Mouse (Mus musculus) stomach, embryonic 14.5 days (tissue): ENCODE results near the gene Lbx2. TPM values are rescaled to one million over a fixed set of nuclear protein-coding genes. Genes with fewer than 3 reads are reported as not detected.

Experiments
- ATAC-seq: fragments of 200-750 bp; cut with Nextera tagmentation; 2 replicates; pipeline ENCODE4 v1.8.0; 2017; ENCODE audit warnings: low read depth, moderate TSS enrichment; ENCODE audit not compliant: insufficient number of reproducible peaks, insufficient read depth, low FRiP score
- H3K27ac ChIP-seq: fragments of 300-500 bp; sonication (generic); 2 replicates; pipeline ENCODE4 v1.5.1; 2014; ENCODE audit warnings: mild to moderate bottlenecking, low read length, moderate library complexity, mixed read lengths
- H3K27me3 ChIP-seq: fragments of 300-500 bp; sonication (generic); 2 replicates; pipeline ENCODE4 v1.6.1; 2014; ENCODE audit warnings: low read length, control low read depth, mixed read lengths; ENCODE audit not compliant: control insufficient read depth, insufficient read depth
- H3K36me3 ChIP-seq: fragments of 300-500 bp; sonication (generic); 2 replicates; pipeline ENCODE4 v1.6.1; 2014; ENCODE audit warnings: mild to moderate bottlenecking, control low read depth, low read length, moderate library complexity, mixed read lengths; ENCODE audit not compliant: control insufficient read depth, insufficient read depth
- H3K4me1 ChIP-seq: fragments of 300-500 bp; sonication (generic); 2 replicates; pipeline ENCODE4 v1.6.1; 2014; ENCODE audit warnings: low read length, control low read depth, mixed read lengths; ENCODE audit not compliant: control insufficient read depth, insufficient read depth
- H3K4me2 ChIP-seq: fragments of 300-500 bp; sonication (generic); replicated peaks from 2 replicates; pipeline ENCODE4 v1.6.1; 2014; ENCODE audit warnings: low read depth, low read length, control low read depth
- H3K4me3 ChIP-seq: fragments of 300-500 bp; sonication (generic); 2 replicates; pipeline ENCODE4 v1.5.1; 2014; ENCODE audit warnings: low read depth, low read length, control low read depth
- H3K9ac ChIP-seq: fragments of 300-500 bp; sonication (generic); replicated peaks from 2 replicates; pipeline ENCODE4 v1.6.1; 2014; ENCODE audit warnings: low read depth, mild to moderate bottlenecking, control low read depth, low read length, moderate library complexity, mixed read lengths
- H3K9me3 ChIP-seq: fragments of 300-500 bp; sonication (generic); 2 replicates; pipeline ENCODE4 v1.6.1; 2016; ENCODE audit warnings: low read depth, low read length, control low read depth; ENCODE audit not compliant: control insufficient read depth
- WGBS: fragments of 180-500 bp; shearing (Covaris S2); extraction: QIAGEN DNeasy Blood & Tissue Kit; methylation state at CpG from one replicate; pipeline ENCODE4 v1.1.7; 2014; 5-methylcytosine and 5-hydroxymethylcytosine counted together
- polyA plus RNA-seq: library from polyadenylated mRNA; unstranded; fragments of >200 nt; fragmentation: Nextera tagmentation; extraction: Ambion mirVana; gene quantifications from 2 replicates; pipeline ENCODE4 v1.2.1, GENCODE M21; 2014

The Lbx2 gene
- polyA plus RNA-seq, 1 experiment from 2014 or later, result 1.8 TPM

- H3K9me3 ChIP-seq, result no peaks in the 10 kb centered on the region
- H3K4me1 ChIP-seq, result peaks cover 26% of the 10 kb centered on the region
- no peak overlapping the region for H3K4me2 ChIP-seq
- peaks cover 4% of the 10 kb centered on the region; the same call in 1 of the 2 replicates for H3K36me3 ChIP-seq
- H3K27me3 ChIP-seq, result no peaks in the 10 kb centered on the region
- H3K4me3 ChIP-seq, result no peak overlapping the region
- WGBS, result 87% methylated on average over 4 of the region's 4 CpGs
- no peak overlapping the region for H3K9ac ChIP-seq
- no peak for ATAC-seq
- H3K27ac ChIP-seq, result no peak overlapping the region
These were observed 25.5 kb downstream of the Lbx2 start for GRCm38 (mm10) chr6:83111510-83112136.

- Histone ChIP-seq H3K9me3 (no peaks in the 10 kb centered on the region), H3K27me3 (no peaks in the 10 kb centered on the region), H3K4me2 (peak within 1 kb of the TSS; percentile 94), H3K27ac (peak within 1 kb of the TSS; percentile 77), H3K9ac (peak within 1 kb of the TSS; percentile 71), H3K4me1 (peaks cover 22% of the 10 kb centered on the region), H3K4me3 (peak within 1 kb of the TSS; percentile 65), H3K36me3 (peaks cover 25% of the 10 kb centered on the region)
- ATAC-seq, result peak; percentile 93
- WGBS, result under 1% methylated on average over 57 of the region's 58 CpGs
These were observed 29.0 kb downstream of the Lbx2 start, which contains the start of gene Mogs for GRCm38 (mm10) chr6:83115011-83115671. Mogs (plus strand) TSS chr6:83115496.

GRCm38 (mm10) chr6:83115682-83116372 is 29.7 kb downstream of the Lbx2 start:
- Histone ChIP-seq H3K4me2 (peak overlapping the region; percentile 94), H3K4me3 (peak overlapping the region; percentile 65), H3K4me1 (peaks cover 25% of the 10 kb centered on the region), H3K9me3 (no peaks in the 10 kb centered on the region), H3K36me3 (peaks cover 25% of the 10 kb centered on the region), H3K9ac (peak overlapping the region; percentile 71), H3K27me3 (no peaks in the 10 kb centered on the region), H3K27ac (peak overlapping the region; percentile 77)
- 2% methylated on average over 46 of the region's 48 CpGs for WGBS
- peak; percentile 18; the same call in 1 of the 2 replicates for ATAC-seq

- Histone ChIP-seq H3K9me3 (no peaks in the 10 kb centered on the region), H3K36me3 (peaks cover 25% of the 10 kb centered on the region), H3K4me1 (peaks cover 25% of the 10 kb centered on the region), H3K9ac (peak overlapping the region; percentile 71; the same call in 1 of the 2 replicates), H3K4me3 (peak overlapping the region; percentile 65), H3K4me2 (peak overlapping the region; percentile 94), H3K27ac (no peak overlapping the region), H3K27me3 (no peaks in the 10 kb centered on the region)
- WGBS, result 71% methylated on average over 11 of the region's 11 CpGs
- ATAC-seq, result no peak
These were observed 30.4 kb downstream of the Lbx2 start for GRCm38 (mm10) chr6:83116373-83117164.

- H3K9ac ChIP-seq, result no peak overlapping the region
- no peaks in the 10 kb centered on the region for H3K27me3 ChIP-seq
- peaks cover 25% of the 10 kb centered on the region for H3K4me1 ChIP-seq
- H3K27ac ChIP-seq, result no peak overlapping the region
- no peak for ATAC-seq
- no peak overlapping the region for H3K4me3 ChIP-seq
- peaks cover 22% of the 10 kb centered on the region for H3K36me3 ChIP-seq
- no peak overlapping the region for H3K4me2 ChIP-seq
- H3K9me3 ChIP-seq, result no peaks in the 10 kb centered on the region
- WGBS, result 87% methylated on average over 4 of the region's 4 CpGs
These were observed 30.9 kb downstream of the Lbx2 start for GRCm38 (mm10) chr6:83117165-83117438.

- no peak overlapping the region for H3K4me2 ChIP-seq
- H3K9ac ChIP-seq, result no peak overlapping the region
- H3K9me3 ChIP-seq, result no peaks in the 10 kb centered on the region
- no peak overlapping the region for H3K4me3 ChIP-seq
- H3K27me3 ChIP-seq, result no peaks in the 10 kb centered on the region
- 89% methylated on average over 13 of the region's 13 CpGs for WGBS
- no peak for ATAC-seq
- H3K27ac ChIP-seq, result no peak overlapping the region
- peaks cover 30% of the 10 kb centered on the region for H3K4me1 ChIP-seq
- peaks cover 21% of the 10 kb centered on the region for H3K36me3 ChIP-seq
These were observed 31.4 kb downstream of the Lbx2 start for GRCm38 (mm10) chr6:83117616-83118015.

GRCm38 (mm10) chr6:83118369-83118768 is 32.2 kb downstream of the Lbx2 start:
- no peak for ATAC-seq
- H3K9ac ChIP-seq, result no peak overlapping the region
- H3K4me2 ChIP-seq, result no peak overlapping the region
- H3K9me3 ChIP-seq, result no peaks in the 10 kb centered on the region
- 81% methylated on average over 11 of the region's 11 CpGs for WGBS
- peaks cover 21% of the 10 kb centered on the region for H3K36me3 ChIP-seq
- H3K4me3 ChIP-seq, result no peak overlapping the region
- H3K27ac ChIP-seq, result no peak overlapping the region
- H3K4me1 ChIP-seq, result peaks cover 34% of the 10 kb centered on the region
- H3K27me3 ChIP-seq, result no peaks in the 10 kb centered on the region
